Mouse (Mus musculus) embryonic facial prominence, embryonic 15.5 days (tissue): ENCODE data around the gene Arhgap8. TPM values are rescaled to one million over a fixed set of nuclear protein-coding genes. Genes with fewer than 3 reads are reported as not detected.

Experiments used
- ATAC-seq: fragments of 200-750 bp; cut with Nextera tagmentation; 2 replicates; pipeline ENCODE4 v1.8.0; 2017; ENCODE audit warnings: low read depth, moderate TSS enrichment; ENCODE audit not compliant: insufficient number of reproducible peaks, low FRiP score, low TSS enrichment
- H3K27ac ChIP-seq: fragments of 300-500 bp; sonication (generic); replicated peaks from 2 replicates; pipeline ENCODE4 v1.5.1; 2015; ENCODE audit warnings: mild to moderate bottlenecking, inconsistent platforms
- H3K27me3 ChIP-seq: fragments of 300-500 bp; sonication (generic); 2 replicates; pipeline ENCODE4 v1.6.1; 2015; ENCODE audit warnings: inconsistent platforms
- H3K36me3 ChIP-seq: fragments of 300-500 bp; sonication (generic); 2 replicates; pipeline ENCODE4 v1.6.1; 2015; ENCODE audit warnings: mild to moderate bottlenecking, inconsistent platforms
- H3K4me1 ChIP-seq: fragments of 300-500 bp; sonication (generic); 2 replicates; pipeline ENCODE4 v1.6.1; 2015; ENCODE audit warnings: inconsistent platforms
- H3K4me2 ChIP-seq: fragments of 300-500 bp; sonication (generic); replicated peaks from 2 replicates; pipeline ENCODE4 v1.6.1; 2015; ENCODE audit warnings: mild to moderate bottlenecking, inconsistent platforms
- H3K4me3 ChIP-seq: fragments of 300-500 bp; sonication (generic); replicated peaks from 2 replicates; pipeline ENCODE4 v1.5.1; 2015; ENCODE audit warnings: mild to moderate bottlenecking, inconsistent platforms
- H3K9ac ChIP-seq: fragments of 300-500 bp; sonication (generic); 2 replicates; pipeline ENCODE4 v1.6.1; 2015; ENCODE audit warnings: inconsistent platforms
- H3K9me3 ChIP-seq: fragments of 300-500 bp; sonication (generic); replicated peaks from 2 replicates; pipeline ENCODE4 v1.6.1; 2016; ENCODE audit warnings: inconsistent platforms
- WGBS: fragments of 180-500 bp; shearing (Covaris S2); methylation state at CpG from one replicate; pipeline ENCODE4 v1.1.7; 2015; 5-methylcytosine and 5-hydroxymethylcytosine counted together
- polyA plus RNA-seq: library from polyadenylated mRNA; unstranded; fragments of >200 nt; fragmentation: Nextera tagmentation; extraction: Ambion mirVana; gene quantifications from 2 replicates; pipeline ENCODE4 v1.2.1, GENCODE M21; 2015

Arhgap8 gene
- polyA plus RNA-seq, 1 experiment from 2014 or later: 6.3 TPM

GRCm38 (mm10) chr15:84680545-84681454, 39.1 kb upstream of the Arhgap8 start:
- Histone ChIP-seq H3K36me3 (no peaks in the 10 kb centered on the region), H3K4me1 (peaks cover 27% of the 10 kb centered on the region), H3K9me3 (no peaks in the 10 kb centered on the region), H3K27ac (peak overlapping the region; percentile 75), H3K4me2 (peak overlapping the region; percentile 93), H3K9ac (peak overlapping the region; percentile 62), H3K4me3 (peak overlapping the region; percentile 76), H3K27me3 (no peaks in the 10 kb centered on the region)
- peak; percentile 74 for ATAC-seq
- under 1% methylated on average over 68 of the region's 77 CpGs for WGBS

GRCm38 (mm10) chr15:84681455-84682193, 38.2 kb upstream of the Arhgap8 start:
- no peaks in the 10 kb centered on the region for H3K9me3 ChIP-seq
- peak overlapping the region; percentile 75 for H3K27ac ChIP-seq
- peaks cover 27% of the 10 kb centered on the region for H3K4me1 ChIP-seq
- no peaks in the 10 kb centered on the region for H3K36me3 ChIP-seq
- peak; percentile 77 for ATAC-seq
- peak overlapping the region; percentile 62 for H3K9ac ChIP-seq
- no peaks in the 10 kb centered on the region for H3K27me3 ChIP-seq
- WGBS: 1% methylated on average over 31 of the region's 31 CpGs
- peak overlapping the region; percentile 93 for H3K4me2 ChIP-seq
- peak overlapping the region; percentile 76 for H3K4me3 ChIP-seq

GRCm38 (mm10) chr15:84682206-84682605, 37.6 kb upstream of the Arhgap8 start:
- 66% methylated on average over 3 of the region's 3 CpGs for WGBS
- no peak for ATAC-seq
- no peaks in the 10 kb centered on the region for H3K36me3 ChIP-seq
- peak overlapping the region; percentile 93 for H3K4me2 ChIP-seq
- peak overlapping the region; percentile 75; the same call in 1 of the 2 replicates for H3K27ac ChIP-seq
- H3K27me3 ChIP-seq: no peaks in the 10 kb centered on the region
- no peak overlapping the region for H3K9ac ChIP-seq
- peaks cover 27% of the 10 kb centered on the region for H3K4me1 ChIP-seq
- no peaks in the 10 kb centered on the region for H3K9me3 ChIP-seq
- H3K4me3 ChIP-seq: peak overlapping the region; percentile 76

GRCm38 (mm10) chr15:84682821-84683220, 37.0 kb upstream of the Arhgap8 start:
- H3K4me2 ChIP-seq: peak overlapping the region; percentile 93; the same call in 1 of the 2 replicates
- no peak overlapping the region for H3K9ac ChIP-seq
- H3K4me3 ChIP-seq: peak overlapping the region; percentile 76; the same call in 1 of the 2 replicates
- no peaks in the 10 kb centered on the region; the same call in 1 of the 2 replicates for H3K36me3 ChIP-seq
- H3K27me3 ChIP-seq: no peaks in the 10 kb centered on the region
- 77% methylated on average over 5 of the region's 5 CpGs for WGBS
- no peaks in the 10 kb centered on the region for H3K9me3 ChIP-seq
- H3K4me1 ChIP-seq: peaks cover 27% of the 10 kb centered on the region
- H3K27ac ChIP-seq: no peak overlapping the region
- no peak for ATAC-seq

- no peak overlapping the region for H3K4me3 ChIP-seq
- peaks cover 27% of the 10 kb centered on the region for H3K4me1 ChIP-seq
- 71% methylated on average over 5 of the region's 5 CpGs for WGBS
- ATAC-seq: no peak
- no peak overlapping the region for H3K27ac ChIP-seq
- H3K9ac ChIP-seq: no peak overlapping the region
- peaks cover 12% of the 10 kb centered on the region for H3K36me3 ChIP-seq
- H3K9me3 ChIP-seq: no peaks in the 10 kb centered on the region
- no peak overlapping the region for H3K4me2 ChIP-seq
- H3K27me3 ChIP-seq: no peaks in the 10 kb centered on the region
These were observed 35.3 kb upstream of the Arhgap8 start for GRCm38 (mm10) chr15:84684520-84684919.

- Histone ChIP-seq H3K36me3 (peaks cover 21% of the 10 kb centered on the region), H3K27ac (no peak overlapping the region), H3K4me1 (peaks cover 25% of the 10 kb centered on the region), H3K9ac (no peak overlapping the region), H3K9me3 (no peaks in the 10 kb centered on the region), H3K27me3 (no peaks in the 10 kb centered on the region), H3K4me2 (no peak overlapping the region), H3K4me3 (no peak overlapping the region)
- no peak for ATAC-seq
- WGBS: 42% methylated on average over 3 of the region's 3 CpGs
These were observed 34.4 kb upstream of the Arhgap8 start for GRCm38 (mm10) chr15:84685417-84685816.

- WGBS: 69% methylated on average over 14 of the region's 14 CpGs
- Histone ChIP-seq H3K36me3 (peaks cover 39% of the 10 kb centered on the region), H3K27ac (no peak overlapping the region)
These were observed 31.9 kb upstream of the Arhgap8 start for GRCm38 (mm10) chr15:84687904-84688303.

GRCm38 (mm10) chr15:84689356-84689755, 30.5 kb upstream of the Arhgap8 start:
- 85% methylated on average over 6 of the region's 6 CpGs for WGBS

More at GRCm38 (mm10) chr15:84687904-84688303, 31.9 kb upstream of the Arhgap8 start:
- Histone ChIP-seq H3K9ac (no peak overlapping the region), H3K9me3 (no peaks in the 10 kb centered on the region), H3K4me1 (peaks cover 5% of the 10 kb centered on the region; the same call in 1 of the 2 replicates), H3K4me3 (no peak overlapping the region), H3K27me3 (no peaks in the 10 kb centered on the region), H3K4me2 (no peak overlapping the region)
- no peak for ATAC-seq

GRCm38 (mm10) chr15:84691513-84691912, 28.3 kb upstream of the Arhgap8 start:
- no peaks in the 10 kb centered on the region for H3K9me3 ChIP-seq
- H3K27me3 ChIP-seq: no peaks in the 10 kb centered on the region
- no peak overlapping the region for H3K4me2 ChIP-seq
- H3K36me3 ChIP-seq: peaks cover 53% of the 10 kb centered on the region
- H3K9ac ChIP-seq: no peak overlapping the region
- no peak overlapping the region for H3K27ac ChIP-seq
- ATAC-seq: no peak
- no peak overlapping the region for H3K4me3 ChIP-seq
- 90% methylated on average over 6 of the region's 6 CpGs for WGBS
- peaks cover 8% of the 10 kb centered on the region; the same call in 1 of the 2 replicates for H3K4me1 ChIP-seq

More at GRCm38 (mm10) chr15:84689356-84689755, 30.5 kb upstream of the Arhgap8 start:
- H3K4me3 ChIP-seq: no peak overlapping the region
- H3K4me1 ChIP-seq: peaks cover 5% of the 10 kb centered on the region; the same call in 1 of the 2 replicates
- no peaks in the 10 kb centered on the region for H3K9me3 ChIP-seq
- H3K36me3 ChIP-seq: peaks cover 53% of the 10 kb centered on the region
- no peak overlapping the region for H3K4me2 ChIP-seq
- no peak for ATAC-seq
- H3K9ac ChIP-seq: no peak overlapping the region
- H3K27ac ChIP-seq: no peak overlapping the region
- H3K27me3 ChIP-seq: no peaks in the 10 kb centered on the region

GRCm38 (mm10) chr15:84692645-84693044, 27.2 kb upstream of the Arhgap8 start:
- ATAC-seq: no peak
- peaks cover 19% of the 10 kb centered on the region for H3K4me1 ChIP-seq
- no peaks in the 10 kb centered on the region for H3K27me3 ChIP-seq
- H3K9ac ChIP-seq: no peak overlapping the region
- H3K27ac ChIP-seq: no peak overlapping the region
- 88% methylated on average over 7 of the region's 7 CpGs for WGBS
- H3K4me2 ChIP-seq: no peak overlapping the region
- no peak overlapping the region for H3K4me3 ChIP-seq
- H3K36me3 ChIP-seq: peaks cover 53% of the 10 kb centered on the region
- H3K9me3 ChIP-seq: no peaks in the 10 kb centered on the region

GRCm38 (mm10) chr15:84696021-84696420, 23.8 kb upstream of the Arhgap8 start:
- Histone ChIP-seq H3K9ac (no peak overlapping the region), H3K36me3 (peaks cover 39% of the 10 kb centered on the region), H3K9me3 (no peaks in the 10 kb centered on the region), H3K27me3 (no peaks in the 10 kb centered on the region), H3K27ac (no peak overlapping the region), H3K4me1 (peaks cover 26% of the 10 kb centered on the region), H3K4me3 (no peak overlapping the region), H3K4me2 (no peak overlapping the region)
- 53% methylated on average over 4 of the region's 4 CpGs for WGBS
- ATAC-seq: no peak
